Mouse (Mus musculus) small intestine, adult 2 months (tissue): Measurements from ENCODE around the gene Cpeb3.
"Not testable (repeated sequence)": the region's sequence is repeated elsewhere in the genome, so short reads cannot be mapped to it uniquely, and the experiment has no call there.

Experiments used
- CTCF ChIP-seq: fragments of 200-500 bp; IDR thresholded peaks from 2 replicates; pipeline ENCODE4 v1.5.1; 2012; ENCODE audit warnings: low read depth, mild to moderate bottlenecking, control low read depth, inconsistent platforms, low read length, moderate library complexity, mixed read lengths; ENCODE audit not compliant: insufficient replicate concordance, insufficient read length; ENCODE audit errors: extremely low read depth
- POLR2A ChIP-seq: fragments of 200-500 bp; IDR thresholded peaks from 2 replicates; pipeline ENCODE4 v1.6.1; 2012; ENCODE audit warnings: low read depth, mild to moderate bottlenecking, control low read depth, inconsistent platforms, low read length, moderate library complexity

DNA sequence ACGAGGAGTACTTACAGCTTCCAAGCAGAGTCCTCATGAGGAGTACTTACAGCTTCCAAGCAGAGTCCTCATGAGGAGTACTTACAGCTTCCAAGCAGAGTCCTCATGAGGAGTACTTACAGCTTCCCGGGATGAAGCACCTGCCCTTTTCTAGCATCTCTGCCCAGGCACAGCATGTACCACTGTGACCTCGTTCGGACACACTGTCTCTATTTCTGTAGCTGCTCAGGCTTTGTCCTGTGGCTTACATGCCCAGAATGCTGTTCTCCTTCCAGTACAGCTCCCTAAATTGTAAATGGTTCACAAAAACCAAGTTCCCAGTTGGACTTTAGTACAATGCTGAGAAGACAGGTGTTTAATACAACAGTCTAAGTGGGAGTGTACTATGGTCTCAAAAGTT is 131.1 kb downstream of the Cpeb3 start:
- not testable (repeated sequence) for TF ChIP-seq CTCF, POLR2A
